Comparison of ENCODE assay signal across 28 mouse cellular contexts in genomic region chr10:76693446-76693845, GRCm38 (mm10). TPM values are rescaled to one million over a fixed set of nuclear protein-coding genes. Genes with fewer than 3 reads are reported as not detected.
"Had no signal": no experiment of that assay in that cellular context is flagged by ENCODE, and none has a peak within 500 bp of the region (broad histone marks: within the 10 kb centered on the region; RNA-seq: fewer than 3 reads in every experiment).

No protein-coding gene starts in this region.

- H3K9ac ChIP-seq: heart, embryonic 13.5 days; heart, embryonic 15.5 days; hindbrain, embryonic 12.5 days; hindbrain, embryonic 14.5 days; intestine, embryonic 15.5 days; kidney, embryonic 15.5 days; limb, embryonic 13.5 days; limb, embryonic 15.5 days had no signal

- H3K27me3 ChIP-seq: heart, embryonic 13.5 days; heart, embryonic 15.5 days; hindbrain, embryonic 12.5 days; intestine, embryonic 15.5 days; kidney, embryonic 15.5 days; limb, embryonic 13.5 days; limb, embryonic 15.5 days had no signal

- H3K4me2 ChIP-seq: heart, embryonic 11.5 days; heart, embryonic 13.5 days; heart, embryonic 15.5 days; hindbrain, embryonic 12.5 days; hindbrain, embryonic 14.5 days; intestine, embryonic 15.5 days; kidney, embryonic 15.5 days; limb, embryonic 13.5 days; limb, embryonic 15.5 days had no signal

- H3K27ac ChIP-seq: gastrocnemius, adult 2 months; heart, adult 2 months; heart, embryonic 13.5 days; hindbrain, embryonic 10.5 days; hindbrain, embryonic 12.5 days; hindbrain, embryonic 14.5 days; intestine, embryonic 15.5 days; kidney, postnatal 0 days; limb, embryonic 13.5 days; limb, embryonic 15.5 days had no signal

- ATAC-seq: hindbrain, embryonic 16.5 days; inflammation-experienced regulatory T-cells, adult 6 months; intestine, embryonic 15.5 days; intestine, postnatal 0 days had no signal

- H3K36me3 ChIP-seq: heart, embryonic 13.5 days; heart, embryonic 15.5 days; hindbrain, embryonic 10.5 days; hindbrain, embryonic 12.5 days; intestine, embryonic 15.5 days; kidney, embryonic 15.5 days; limb, embryonic 13.5 days; limb, embryonic 15.5 days had no signal

- H3K4me3 ChIP-seq: gastrocnemius, adult 2 months; heart, adult 2 months; heart, embryonic 13.5 days; heart, embryonic 15.5 days; hindbrain, embryonic 10.5 days; hindbrain, embryonic 12.5 days; intestine, embryonic 15.5 days; kidney, embryonic 15.5 days; limb, embryonic 13.5 days; limb, embryonic 15.5 days had no signal

- DNase-seq: gastrocnemius, adult 2 months; gastrocnemius, postnatal 10 days; gastrocnemius, postnatal 25 days; heart, adult 2 months; heart, postnatal 14 days; heart, postnatal 36 days; kidney, adult 18-20 months; kidney, adult 8-10 months; kidney, postnatal 14 days; kidney, postnatal 36 days; layer of hippocampus, adult 9-11 months; layer of hippocampus, postnatal 36 days; left cerebral cortex, postnatal 4 days had no signal

- H3K4me1 ChIP-seq: hindbrain, embryonic 10.5 days; hindbrain, embryonic 12.5 days; limb, embryonic 13.5 days had no signal

- H3K9me3 ChIP-seq: heart, embryonic 13.5 days; heart, embryonic 15.5 days; hindbrain, embryonic 10.5 days; intestine, embryonic 15.5 days; kidney, embryonic 15.5 days; limb, embryonic 13.5 days; limb, embryonic 15.5 days had no signal

RNA-seq across cellular contexts. Expression of gene Col6a1, which starts 32.5 kb away (rescaled TPM):
- total RNA-seq: granulocyte monocyte progenitor cell, adult 5-6 weeks had no signal
- polyA plus RNA-seq: inflammation-experienced regulatory T-cells, adult 6 months had no signal
